Mouse (Mus musculus): ENCODE measurements at regions not wholly inside any gene's neighbourhood (a gene's known extent, or its start where the extent isn't known, plus 50 kb on each side); places are given as distances from the start of the nearest gene placed in this dataset.

GRCm38 (mm10) chr8:49845575-49845974 lies 1001.8 kb upstream of the Tenm3 start:
- H3K27me3 ChIP-seq (replicated peaks; ENCODE audit: control insufficient read depth, insufficient read depth, low read length): no peaks in the 10 kb centered on the region

DNA sequence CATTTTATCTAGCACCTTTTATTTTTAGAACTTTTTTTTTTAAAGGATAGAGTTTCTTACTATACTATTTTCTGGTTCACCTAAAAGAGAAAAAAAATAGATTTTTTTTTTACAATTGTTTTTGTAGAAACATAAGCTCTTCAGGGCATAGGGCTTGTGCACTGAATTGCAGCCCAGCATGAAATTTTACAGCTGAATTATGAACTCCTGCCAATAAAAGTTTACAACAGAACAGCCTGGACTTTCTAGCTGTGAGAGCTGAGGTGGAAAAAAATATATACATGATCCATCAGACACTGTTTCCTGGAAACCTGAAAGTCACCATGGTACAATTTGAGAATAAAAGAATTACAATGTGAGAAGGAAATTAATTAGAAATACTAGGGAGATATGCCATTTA lies 988.2 kb upstream of the Tenm3 start:
- no peaks in the 10 kb centered on the region for H3K4me1 ChIP-seq (ENCODE audit: control insufficient read depth, insufficient read depth, low read length)
- ATAC-seq (ENCODE audit: low read depth): no peak
- no peak overlapping the region for H3K4me3 ChIP-seq (ENCODE audit: low read depth, low read length)

More at GRCm38 (mm10) chr8:49845575-49845974, 1001.8 kb upstream of the Tenm3 start:
- Histone ChIP-seq H3K4me2 (ENCODE audit: low read depth, low read length) (no peak overlapping the region), H3K4me3 (ENCODE audit: low read depth, low read length) (no peak overlapping the region), H3K9me3 (ENCODE audit: control insufficient read depth, low read length) (no peaks in the 10 kb centered on the region), H3K36me3 (ENCODE audit: control insufficient read depth, insufficient read depth, low read length) (no peaks in the 10 kb centered on the region), H3K27ac (replicated peaks; ENCODE audit: low read depth, low read length) (no peak overlapping the region; the same call in 1 of the 2 replicates), H3K4me1 (ENCODE audit: control insufficient read depth, insufficient read depth, low read length) (no peaks in the 10 kb centered on the region), H3K9ac (ENCODE audit: low read depth, low read length) (no peak overlapping the region)
- no peak for ATAC-seq (ENCODE audit: low read depth)
- DNase-seq (ENCODE audit: low spot score): peak; percentile 16
- WGBS: 49% methylated on average over 3 of the region's 3 CpGs

GRCm38 (mm10) chr8:49829345-49829744 lies 985.6 kb upstream of the Tenm3 start:
- no peak overlapping the region for H3K27ac ChIP-seq (replicated peaks; ENCODE audit: low read depth, low read length)
- no peak overlapping the region for H3K9ac ChIP-seq (ENCODE audit: low read depth, low read length)
- DNase-seq (ENCODE audit: low spot score): peak; percentile 74
- H3K4me3 ChIP-seq (ENCODE audit: low read depth, low read length): no peak overlapping the region
- H3K27me3 ChIP-seq (replicated peaks; ENCODE audit: control insufficient read depth, insufficient read depth, low read length): no peaks in the 10 kb centered on the region
- no peaks in the 10 kb centered on the region for H3K4me1 ChIP-seq (ENCODE audit: control insufficient read depth, insufficient read depth, low read length)
- 13% methylated on average over 2 of the region's 2 CpGs for WGBS
- ATAC-seq (ENCODE audit: low read depth): 0 out of 2 replicates have a peak, but pooled peaks have one; percentile 55
- no peaks in the 10 kb centered on the region for H3K36me3 ChIP-seq (ENCODE audit: control insufficient read depth, insufficient read depth, low read length)
- H3K4me2 ChIP-seq (ENCODE audit: low read depth, low read length): no peak overlapping the region
- no peaks in the 10 kb centered on the region for H3K9me3 ChIP-seq (ENCODE audit: control insufficient read depth, low read length)

More for the DNA sequence above, 988.2 kb upstream of the Tenm3 start:
- Histone ChIP-seq H3K9me3 (ENCODE audit: control insufficient read depth, low read length) (no peaks in the 10 kb centered on the region), H3K27me3 (replicated peaks; ENCODE audit: control insufficient read depth, insufficient read depth, low read length) (no peaks in the 10 kb centered on the region), H3K27ac (replicated peaks; ENCODE audit: low read depth, low read length) (no peak overlapping the region), H3K9ac (ENCODE audit: low read depth, low read length) (no peak overlapping the region), H3K4me2 (ENCODE audit: low read depth, low read length) (no peak overlapping the region), H3K36me3 (ENCODE audit: control insufficient read depth, insufficient read depth, low read length) (no peaks in the 10 kb centered on the region)
- DNase-seq (ENCODE audit: low spot score): no peak

GRCm38 (mm10) chr8:49826231-49826630 lies 982.5 kb upstream of the Tenm3 start:
- ATAC-seq (ENCODE audit: low read depth) (no peak), DNase-seq (ENCODE audit: low spot score) (no peak)
- Histone ChIP-seq H3K4me1 (ENCODE audit: control insufficient read depth, insufficient read depth, low read length) (no peaks in the 10 kb centered on the region), H3K9me3 (ENCODE audit: control insufficient read depth, low read length) (no peaks in the 10 kb centered on the region), H3K36me3 (ENCODE audit: control insufficient read depth, insufficient read depth, low read length) (no peaks in the 10 kb centered on the region), H3K27me3 (replicated peaks; ENCODE audit: control insufficient read depth, insufficient read depth, low read length) (no peaks in the 10 kb centered on the region), H3K27ac (replicated peaks; ENCODE audit: low read depth, low read length) (no peak overlapping the region), H3K9ac (ENCODE audit: low read depth, low read length) (no peak overlapping the region), H3K4me3 (ENCODE audit: low read depth, low read length) (no peak overlapping the region), H3K4me2 (ENCODE audit: low read depth, low read length) (no peak overlapping the region)

DNA sequence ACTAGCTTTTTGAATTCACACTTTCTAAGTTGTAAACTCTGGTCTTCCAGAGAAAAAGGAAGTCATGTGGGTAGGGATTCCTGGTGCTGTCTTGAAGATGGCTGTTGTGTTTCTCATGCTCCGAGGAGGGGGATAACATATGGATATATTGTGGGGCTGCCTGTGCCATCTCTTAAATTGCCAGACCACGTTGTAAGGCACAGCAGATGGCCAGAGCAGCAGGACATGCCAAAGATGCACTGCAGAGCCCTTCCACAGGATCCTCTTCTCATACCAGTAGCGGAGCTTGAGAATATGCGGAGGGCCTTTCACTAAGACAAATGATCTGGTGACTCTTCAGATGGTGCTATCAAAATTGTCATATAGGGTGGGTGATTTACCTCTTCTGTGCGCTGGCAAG lies 981.2 kb upstream of the Tenm3 start:
- WGBS: 87% methylated on average over 5 of the region's 5 CpGs
- Histone ChIP-seq H3K4me1 (ENCODE audit: control insufficient read depth, insufficient read depth, low read length) (no peaks in the 10 kb centered on the region), H3K27ac (replicated peaks; ENCODE audit: low read depth, low read length) (no peak overlapping the region), H3K9ac (ENCODE audit: low read depth, low read length) (no peak overlapping the region), H3K4me2 (ENCODE audit: low read depth, low read length) (no peak overlapping the region), H3K36me3 (ENCODE audit: control insufficient read depth, insufficient read depth, low read length) (no peaks in the 10 kb centered on the region), H3K9me3 (ENCODE audit: control insufficient read depth, low read length) (no peaks in the 10 kb centered on the region), H3K4me3 (ENCODE audit: low read depth, low read length) (no peak overlapping the region), H3K27me3 (replicated peaks; ENCODE audit: control insufficient read depth, insufficient read depth, low read length) (no peaks in the 10 kb centered on the region)
- DNase-seq (ENCODE audit: low spot score): no peak
- ATAC-seq (ENCODE audit: low read depth): no peak

DNA sequence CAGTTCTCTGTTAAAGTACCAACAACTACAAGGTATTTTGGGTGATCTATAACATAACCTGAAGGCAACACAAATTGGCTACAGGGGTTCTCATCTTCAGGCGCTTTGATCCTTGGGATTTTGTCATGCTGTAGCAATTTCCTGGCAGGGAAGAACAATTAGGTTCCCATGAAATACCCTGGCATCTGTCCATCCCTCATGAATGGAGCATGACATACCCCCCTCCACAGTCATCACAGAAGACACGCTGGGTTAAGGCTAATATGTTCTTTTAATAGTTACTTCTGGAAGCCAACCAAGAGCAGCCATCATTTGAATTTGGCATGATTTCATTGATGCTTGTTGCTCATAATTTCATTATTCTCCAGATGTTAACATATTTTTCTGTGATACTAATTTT lies 979.0 kb upstream of the Tenm3 start:
- H3K4me2 ChIP-seq (ENCODE audit: low read depth, low read length): no peak overlapping the region
- H3K36me3 ChIP-seq (ENCODE audit: control insufficient read depth, insufficient read depth, low read length): no peaks in the 10 kb centered on the region
- H3K4me3 ChIP-seq (ENCODE audit: low read depth, low read length): no peak overlapping the region
- ATAC-seq (ENCODE audit: low read depth) (no peak), DNase-seq (ENCODE audit: low spot score) (peak; percentile 88)
- 38% methylated on average over 2 of the region's 2 CpGs for WGBS
- H3K27ac ChIP-seq (replicated peaks; ENCODE audit: low read depth, low read length): no peak overlapping the region
- no peak overlapping the region for H3K9ac ChIP-seq (ENCODE audit: low read depth, low read length)
- H3K4me1 ChIP-seq (ENCODE audit: control insufficient read depth, insufficient read depth, low read length): no peaks in the 10 kb centered on the region
- H3K27me3 ChIP-seq (replicated peaks; ENCODE audit: control insufficient read depth, insufficient read depth, low read length): no peaks in the 10 kb centered on the region
- H3K9me3 ChIP-seq (ENCODE audit: control insufficient read depth, low read length): no peaks in the 10 kb centered on the region

DNA sequence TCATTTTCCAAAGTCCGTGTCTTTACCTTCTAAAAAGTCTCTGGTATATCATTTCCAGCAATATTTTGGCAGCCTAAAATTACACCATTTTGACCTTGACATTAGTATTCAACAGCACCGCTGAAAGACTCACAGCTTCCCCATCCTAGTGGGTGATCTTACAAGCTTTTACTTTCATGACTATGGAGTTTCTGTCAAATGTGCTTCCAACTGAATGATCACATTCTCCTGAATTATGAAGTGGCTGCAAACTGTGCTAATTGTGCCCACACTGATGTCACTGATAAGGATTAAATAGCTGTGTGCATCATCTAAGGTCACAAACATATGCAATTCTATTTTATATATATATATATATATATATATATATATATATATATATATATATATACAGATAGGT lies 955.5 kb upstream of the Tenm3 start:
- no peak for DNase-seq (ENCODE audit: low spot score)
- Histone ChIP-seq H3K4me3 (ENCODE audit: low read depth, low read length) (no peak overlapping the region), H3K27ac (replicated peaks; ENCODE audit: low read depth, low read length) (no peak overlapping the region), H3K4me2 (ENCODE audit: low read depth, low read length) (no peak overlapping the region), H3K36me3 (ENCODE audit: control insufficient read depth, insufficient read depth, low read length) (no peaks in the 10 kb centered on the region), H3K4me1 (ENCODE audit: control insufficient read depth, insufficient read depth, low read length) (no peaks in the 10 kb centered on the region), H3K27me3 (replicated peaks; ENCODE audit: control insufficient read depth, insufficient read depth, low read length) (no peaks in the 10 kb centered on the region), H3K9ac (ENCODE audit: low read depth, low read length) (no peak overlapping the region), H3K9me3 (ENCODE audit: control insufficient read depth, low read length) (no peaks in the 10 kb centered on the region)
- WGBS: 67% methylated on average over 2 of the region's 2 CpGs
- no peak for ATAC-seq (ENCODE audit: low read depth)

DNA sequence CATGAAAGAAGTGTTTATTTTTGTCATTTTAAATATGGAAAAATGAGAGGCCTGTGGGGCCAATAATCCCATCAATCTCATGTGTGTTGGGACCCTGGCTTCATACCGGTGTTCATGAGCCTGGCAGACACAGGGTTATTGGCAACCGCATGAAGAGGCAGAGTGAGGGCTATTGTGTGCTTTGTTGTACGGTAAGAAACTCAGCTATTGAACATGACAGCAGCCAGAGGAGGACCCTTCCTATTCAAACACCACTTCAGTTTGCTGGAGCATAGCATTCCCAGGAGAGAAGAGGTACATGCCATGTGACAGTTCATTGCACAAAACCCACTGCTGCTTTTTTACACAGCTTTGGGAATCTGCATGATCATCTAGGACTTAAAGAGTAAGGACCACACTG lies 953.0 kb upstream of the Tenm3 start:
- Histone ChIP-seq H3K36me3 (ENCODE audit: control insufficient read depth, insufficient read depth, low read length) (no peaks in the 10 kb centered on the region), H3K4me2 (ENCODE audit: low read depth, low read length) (no peak overlapping the region), H3K4me3 (ENCODE audit: low read depth, low read length) (no peak overlapping the region), H3K4me1 (ENCODE audit: control insufficient read depth, insufficient read depth, low read length) (no peaks in the 10 kb centered on the region), H3K9ac (ENCODE audit: low read depth, low read length) (no peak overlapping the region), H3K27me3 (replicated peaks; ENCODE audit: control insufficient read depth, insufficient read depth, low read length) (no peaks in the 10 kb centered on the region), H3K9me3 (ENCODE audit: control insufficient read depth, low read length) (no peaks in the 10 kb centered on the region), H3K27ac (replicated peaks; ENCODE audit: low read depth, low read length) (no peak overlapping the region)
- DNase-seq (ENCODE audit: low spot score): peak; percentile 28
- no peak for ATAC-seq (ENCODE audit: low read depth)
- WGBS: 80% methylated on average over 3 of the region's 3 CpGs

DNA sequence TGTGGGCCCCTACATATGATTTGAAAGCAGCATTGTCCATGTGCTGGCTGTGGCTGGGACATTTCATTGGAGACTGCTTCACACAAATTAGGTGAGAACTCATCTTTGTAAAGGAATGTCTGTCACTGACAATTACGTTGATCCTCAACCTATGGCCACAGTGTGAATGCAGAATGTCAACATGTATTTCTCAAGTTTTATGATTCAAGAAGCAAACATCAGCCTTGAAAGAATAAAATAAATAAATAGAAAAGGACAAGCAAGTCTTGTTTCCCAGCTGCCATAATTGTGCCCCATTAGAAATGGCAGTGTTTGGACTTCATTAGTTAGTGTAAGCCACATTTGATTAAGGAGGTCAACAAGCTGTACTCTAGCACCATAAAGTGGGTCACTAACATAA lies 950.7 kb upstream of the Tenm3 start:
- H3K4me1 ChIP-seq (ENCODE audit: control insufficient read depth, insufficient read depth, low read length): no peaks in the 10 kb centered on the region
- no peak overlapping the region for H3K4me3 ChIP-seq (ENCODE audit: low read depth, low read length)
- no peak overlapping the region for H3K4me2 ChIP-seq (ENCODE audit: low read depth, low read length)
- no peaks in the 10 kb centered on the region for H3K9me3 ChIP-seq (ENCODE audit: control insufficient read depth, low read length)
- no peaks in the 10 kb centered on the region for H3K27me3 ChIP-seq (replicated peaks; ENCODE audit: control insufficient read depth, insufficient read depth, low read length)
- H3K36me3 ChIP-seq (ENCODE audit: control insufficient read depth, insufficient read depth, low read length): no peaks in the 10 kb centered on the region
- no peak overlapping the region for H3K27ac ChIP-seq (replicated peaks; ENCODE audit: low read depth, low read length)
- WGBS: 69% methylated on average over 1 of the region's 1 CpGs
- ATAC-seq (ENCODE audit: low read depth) (no peak), DNase-seq (ENCODE audit: low spot score) (peak; percentile 38)
- no peak overlapping the region for H3K9ac ChIP-seq (ENCODE audit: low read depth, low read length)

All from embryonic facial prominence, embryonic 14.5 days (tissue).